Mouse (Mus musculus): ENCODE results near the gene B230217C12Rik. TPM values are rescaled to one million over a fixed set of nuclear protein-coding genes. Genes with fewer than 3 reads are reported as not detected.

Gene B230217C12Rik
- 1.1 and 1.9 TPM in 2 replicates for polyA plus RNA-seq (2015; fragmentation: Nextera tagmentation; extraction: Ambion mirVana)

GRCm38 (mm10) chr11:97840539-97840954 lies at the start of gene B230217C12Rik:
TSS of gene B230217C12Rik (plus strand) at chr11:97840780.
- no peak for DNase-seq (ENCODE audit: low spot score)
- H3K27ac ChIP-seq (replicated peaks) = peak within 1 kb of the TSS; percentile 26; the same call in 1 of the 2 replicates
- H3K4me2 ChIP-seq (replicated peaks; ENCODE audit: low read depth) = peak within 1 kb of the TSS; percentile 56
- peaks cover 3% of the 10 kb centered on the region; the same call in 1 of the 2 replicates for H3K36me3 ChIP-seq (ENCODE audit: control insufficient read depth, insufficient read depth, low read length)
- no peaks in the 10 kb centered on the region for H3K27me3 ChIP-seq (ENCODE audit: control insufficient read depth, insufficient read depth, low read length)
- peak; percentile 11; the same call in 1 of the 2 replicates for ATAC-seq (ENCODE audit: low FRiP score, low TSS enrichment)
- peak within 1 kb of the TSS; percentile 34 for H3K4me3 ChIP-seq (ENCODE audit: low read depth, low read length)
- no peaks in the 10 kb centered on the region for H3K9me3 ChIP-seq (ENCODE audit: control insufficient read depth, low read length)
- peak within 1 kb of the TSS; percentile 47 for H3K9ac ChIP-seq (ENCODE audit: low read length)
- TF ChIP-seq EP300 (optimal IDR thresholded peaks at IDR 0.05) (no peak), CTCF (IDR thresholded peaks at IDR 0.05; ENCODE audit: low read depth) (peak; percentile 60)
- under 1% methylated on average over 6 of the region's 6 CpGs for WGBS
- H3K4me1 ChIP-seq (replicated peaks; ENCODE audit: control insufficient read depth, insufficient read depth) = no peaks in the 10 kb centered on the region

DNA sequence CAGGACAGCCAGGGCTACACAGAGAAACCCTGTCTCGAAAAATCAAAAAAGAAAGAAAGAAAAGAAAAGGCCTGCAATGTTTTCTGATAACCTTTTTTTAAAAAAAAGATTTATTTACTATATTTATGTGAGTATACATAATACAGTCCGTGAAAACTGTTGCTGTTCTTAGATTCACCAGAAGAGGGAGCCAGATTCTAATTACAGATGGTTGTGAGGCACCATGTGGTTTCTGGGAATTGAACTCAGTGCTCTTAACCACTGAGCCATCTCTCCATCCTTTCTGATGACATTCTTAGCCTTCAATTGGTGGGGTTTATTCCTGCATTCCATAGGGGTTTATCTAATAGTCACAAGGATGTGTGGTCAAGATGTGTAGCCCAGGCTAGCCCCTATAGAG lies 47.4 kb upstream of the B230217C12Rik start:
- Histone ChIP-seq H3K9me3 (ENCODE audit: control insufficient read depth, low read length) (no peaks in the 10 kb centered on the region), H3K27me3 (ENCODE audit: control insufficient read depth, insufficient read depth, low read length) (no peaks in the 10 kb centered on the region), H3K36me3 (ENCODE audit: control insufficient read depth, insufficient read depth, low read length) (no peaks in the 10 kb centered on the region), H3K4me3 (ENCODE audit: low read depth, low read length) (no peak overlapping the region), H3K9ac (ENCODE audit: low read length) (no peak overlapping the region), H3K4me1 (replicated peaks; ENCODE audit: control insufficient read depth, insufficient read depth) (no peaks in the 10 kb centered on the region), H3K27ac (replicated peaks) (no peak overlapping the region), H3K4me2 (replicated peaks; ENCODE audit: low read depth) (no peak overlapping the region)
- 5% methylated on average over 2 of the region's 2 CpGs for WGBS
- ATAC-seq (ENCODE audit: low FRiP score, low TSS enrichment) (no peak), DNase-seq (ENCODE audit: low spot score) (no peak)
- TF ChIP-seq CTCF (IDR thresholded peaks at IDR 0.05; ENCODE audit: low read depth) (peak; percentile 80), EP300 (optimal IDR thresholded peaks at IDR 0.05) (no peak)

- Histone ChIP-seq H3K9me3 (ENCODE audit: control insufficient read depth, low read length) (no peaks in the 10 kb centered on the region), H3K4me2 (replicated peaks; ENCODE audit: low read depth) (no peak overlapping the region), H3K27ac (replicated peaks) (no peak overlapping the region), H3K36me3 (ENCODE audit: control insufficient read depth, insufficient read depth, low read length) (no peaks in the 10 kb centered on the region), H3K27me3 (ENCODE audit: control insufficient read depth, insufficient read depth, low read length) (no peaks in the 10 kb centered on the region), H3K4me1 (replicated peaks; ENCODE audit: control insufficient read depth, insufficient read depth) (peaks cover 2% of the 10 kb centered on the region; the same call in 1 of the 2 replicates), H3K9ac (ENCODE audit: low read length) (no peak overlapping the region), H3K4me3 (ENCODE audit: low read depth, low read length) (no peak overlapping the region)
- TF ChIP-seq CTCF (IDR thresholded peaks at IDR 0.05; ENCODE audit: low read depth) = peak; percentile 60
- no peak for TF ChIP-seq EP300 (optimal IDR thresholded peaks at IDR 0.05)
- 8% methylated on average over 6 of the region's 6 CpGs for WGBS
- ATAC-seq (ENCODE audit: low FRiP score, low TSS enrichment) (no peak), DNase-seq (ENCODE audit: low spot score) (peak; percentile 57)
Measured at GRCm38 (mm10) chr11:97796910-97797309, 43.7 kb upstream of the B230217C12Rik start.

DNA sequence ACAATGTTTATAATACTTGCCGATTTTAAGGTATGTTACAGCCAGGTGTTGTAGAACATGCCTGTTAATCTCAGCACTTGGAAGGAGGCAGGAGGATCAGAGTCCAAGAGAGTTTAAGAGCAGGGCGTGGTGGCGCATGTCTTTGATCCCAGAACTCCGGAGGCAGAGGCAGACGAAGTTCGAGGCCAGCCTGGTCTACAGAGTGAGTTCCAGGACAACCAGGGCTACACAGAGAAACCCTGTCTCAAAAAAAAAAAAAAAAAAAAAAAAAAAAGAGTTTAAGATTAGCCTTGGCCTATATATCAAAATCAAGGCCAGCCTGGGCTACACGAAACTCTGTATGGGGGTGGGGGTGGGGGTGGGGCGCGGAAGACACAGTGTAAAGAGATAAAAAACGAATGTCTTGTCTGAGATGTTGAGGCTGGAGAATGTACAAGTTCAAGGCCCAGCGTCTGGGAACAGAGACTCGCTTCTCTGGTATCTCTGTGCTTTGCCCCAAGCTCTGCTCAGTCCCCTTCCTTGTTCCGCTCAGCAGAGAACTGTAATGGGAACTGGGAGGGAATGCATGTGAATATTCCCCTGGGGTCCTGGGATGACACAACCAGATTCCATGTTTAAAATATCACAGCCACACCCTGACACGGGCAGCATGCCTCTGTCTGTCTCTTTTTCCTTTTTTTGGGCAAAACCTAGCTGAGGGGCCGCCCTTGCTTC lies 43.1 kb upstream of the B230217C12Rik start:
- WGBS = 60% methylated on average over 15 of the region's 15 CpGs

DNA sequence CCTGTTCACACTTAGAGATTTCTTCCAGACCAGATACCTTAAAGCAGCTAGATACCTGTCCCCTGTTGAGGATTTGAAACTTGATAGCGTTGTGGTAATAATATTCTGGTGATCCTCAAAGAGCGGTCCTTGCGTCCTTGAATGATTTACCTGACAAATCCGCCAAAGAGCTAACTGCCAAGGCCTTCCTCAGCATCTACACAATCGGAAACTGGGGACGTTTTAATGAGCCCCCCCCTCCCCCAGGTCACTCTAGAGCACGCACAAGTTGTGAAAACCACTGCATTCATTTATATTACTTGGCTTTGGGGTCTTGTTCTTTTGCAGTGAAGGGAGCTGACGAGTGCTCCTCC lies 42.5 kb upstream of the B230217C12Rik start:
- H3K9ac ChIP-seq (ENCODE audit: low read length) = no peak overlapping the region
- no peaks in the 10 kb centered on the region for H3K27me3 ChIP-seq (ENCODE audit: control insufficient read depth, insufficient read depth, low read length)
- H3K36me3 ChIP-seq (ENCODE audit: control insufficient read depth, insufficient read depth, low read length) = no peaks in the 10 kb centered on the region
- WGBS = 49% methylated on average over 8 of the region's 8 CpGs
- H3K4me1 ChIP-seq (replicated peaks; ENCODE audit: control insufficient read depth, insufficient read depth) = peaks cover 3% of the 10 kb centered on the region; the same call in 1 of the 2 replicates
- H3K27ac ChIP-seq (replicated peaks) = no peak overlapping the region
- no peak overlapping the region for H3K4me3 ChIP-seq (ENCODE audit: low read depth, low read length)
- H3K4me2 ChIP-seq (replicated peaks; ENCODE audit: low read depth) = 0 out of 2 replicates have a peak overlapping the region, but pooled peaks have one; percentile 0
- ATAC-seq (ENCODE audit: low FRiP score, low TSS enrichment) = no peak
- H3K9me3 ChIP-seq (ENCODE audit: control insufficient read depth, low read length) = no peaks in the 10 kb centered on the region
- TF ChIP-seq EP300 (optimal IDR thresholded peaks at IDR 0.05) (no peak), CTCF (IDR thresholded peaks at IDR 0.05; ENCODE audit: low read depth) (no peak)
- DNase-seq (ENCODE audit: low spot score) = no peak

More for the DNA sequence above, 43.1 kb upstream of the B230217C12Rik start:
- Histone ChIP-seq H3K4me1 (replicated peaks; ENCODE audit: control insufficient read depth, insufficient read depth) (peaks cover 3% of the 10 kb centered on the region; the same call in 1 of the 2 replicates), H3K9ac (ENCODE audit: low read length) (no peak overlapping the region), H3K27ac (replicated peaks) (no peak overlapping the region), H3K9me3 (ENCODE audit: control insufficient read depth, low read length) (no peaks in the 10 kb centered on the region), H3K4me3 (ENCODE audit: low read depth, low read length) (no peak overlapping the region), H3K27me3 (ENCODE audit: control insufficient read depth, insufficient read depth, low read length) (no peaks in the 10 kb centered on the region), H3K36me3 (ENCODE audit: control insufficient read depth, insufficient read depth, low read length) (no peaks in the 10 kb centered on the region), H3K4me2 (replicated peaks; ENCODE audit: low read depth) (no peak overlapping the region)
- no peak for TF ChIP-seq CTCF (IDR thresholded peaks at IDR 0.05; ENCODE audit: low read depth)
- TF ChIP-seq EP300 (optimal IDR thresholded peaks at IDR 0.05) = no peak
- DNase-seq (ENCODE audit: low spot score) (no peak), ATAC-seq (ENCODE audit: low FRiP score, low TSS enrichment) (no peak)

- ATAC-seq (ENCODE audit: low FRiP score, low TSS enrichment) (peak; percentile 33), DNase-seq (ENCODE audit: low spot score) (peak; percentile 91)
- Histone ChIP-seq H3K4me1 (replicated peaks; ENCODE audit: control insufficient read depth, insufficient read depth) (peaks cover 3% of the 10 kb centered on the region; the same call in 1 of the 2 replicates), H3K27me3 (ENCODE audit: control insufficient read depth, insufficient read depth, low read length) (no peaks in the 10 kb centered on the region), H3K9ac (ENCODE audit: low read length) (peak within 1 kb of the TSS; percentile 90), H3K9me3 (ENCODE audit: control insufficient read depth, low read length) (no peaks in the 10 kb centered on the region), H3K36me3 (ENCODE audit: control insufficient read depth, insufficient read depth, low read length) (no peaks in the 10 kb centered on the region), H3K4me2 (replicated peaks; ENCODE audit: low read depth) (peak within 1 kb of the TSS; percentile 74), H3K27ac (replicated peaks) (peak within 1 kb of the TSS; percentile 98), H3K4me3 (ENCODE audit: low read depth, low read length) (peak within 1 kb of the TSS; percentile 90)
- 1% methylated on average over 11 of the region's 11 CpGs for WGBS
- TF ChIP-seq CTCF (IDR thresholded peaks at IDR 0.05; ENCODE audit: low read depth) = no peak
- no peak for TF ChIP-seq EP300 (optimal IDR thresholded peaks at IDR 0.05)
Measured at GRCm38 (mm10) chr11:97798782-97799145, 41.8 kb upstream of the B230217C12Rik start, which contains the start of gene Lasp1. TSS of gene Lasp1 (plus strand) at chr11:97799000.

All from stomach, postnatal 0 days (tissue).